Mouse (Mus musculus) adrenal gland, postnatal 10 days (tissue): ENCODE measurements around the gene Snf8. TPM values are rescaled to one million over a fixed set of nuclear protein-coding genes. Genes with fewer than 3 reads are reported as not detected.

Experiments used
- DNase-seq: peaks from one replicate; pipeline ENCODE4 v3.0.0; 2021; ENCODE audit warnings: mixed read lengths
- total RNA-seq, 2 experiments: library from RNA; stranded (reverse); gene quantifications; 2 replicates each; pipeline ENCODE4 v1.2.3; 2021

Snf8 gene
- total RNA-seq, 2 experiments from 2014 or later = 68.5 to 72.3 TPM

- DNase-seq = peak; percentile 17
These were observed 39.9 kb downstream of the Snf8 start for GRCm38 (mm10) chr11:96074351-96075176.

DNA sequence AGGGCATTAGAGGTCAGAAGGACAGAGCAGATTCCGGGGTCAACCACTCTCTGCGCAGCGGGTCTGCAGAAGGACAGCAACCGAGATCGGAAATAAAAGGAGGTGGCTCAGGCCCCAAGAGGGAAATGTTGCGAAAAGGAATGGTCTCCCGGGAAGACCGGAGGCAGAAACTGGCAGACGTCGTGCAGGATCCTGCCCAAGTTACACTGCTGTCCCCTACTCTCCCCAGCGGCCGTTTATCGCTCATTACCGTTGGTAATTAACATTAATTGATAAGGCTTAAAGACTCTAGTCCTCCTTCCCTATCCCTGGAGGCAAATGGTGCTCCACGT lies 40.5 kb downstream of the Snf8 start:
- DNase-seq = peak; percentile 76

DNA sequence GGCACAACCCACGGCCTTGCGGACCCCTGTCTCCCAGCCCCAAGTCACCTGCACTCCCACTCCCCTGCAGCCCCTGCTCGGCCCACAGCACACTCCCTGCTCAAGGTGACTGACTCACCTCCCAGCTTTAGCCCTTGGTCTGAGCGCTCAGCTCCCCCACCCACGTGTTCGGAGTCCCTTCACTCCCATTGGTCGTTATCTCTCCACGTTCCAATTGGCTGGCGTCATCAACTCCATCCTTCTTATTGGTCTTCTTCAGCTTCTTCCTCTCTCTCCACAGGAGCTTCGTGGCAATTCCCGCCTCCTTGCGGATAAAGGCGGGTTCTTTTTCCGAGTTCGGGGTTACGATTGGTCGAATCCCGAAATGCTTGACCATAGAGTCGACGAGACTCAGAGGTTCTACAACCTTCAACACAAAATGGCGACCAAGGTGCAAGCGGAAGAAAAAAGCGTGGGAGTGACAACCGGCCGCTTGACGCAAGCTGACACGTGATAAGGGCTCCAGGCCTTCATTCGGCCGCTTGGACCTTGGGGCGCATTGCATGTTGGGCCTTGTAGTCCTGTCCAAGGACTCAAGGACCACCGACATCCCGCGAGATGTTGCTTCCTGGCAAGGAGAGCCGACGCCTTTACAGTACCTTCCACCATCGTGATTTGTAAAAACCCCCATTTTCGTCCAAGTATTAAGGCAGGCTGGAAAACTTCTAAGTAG lies 41.0 kb downstream of the Snf8 start, which contains the start of gene Atp5g1:
Gene Atp5g1 (minus strand): TSS at position 162 of the 712 bp plus-strand sequence.
- DNase-seq = peak; percentile 95

GRCm38 (mm10) chr11:96076221-96077105 lies 41.8 kb downstream of the Snf8 start:
- no peak for DNase-seq

GRCm38 (mm10) chr11:96080736-96081135 lies 46.1 kb downstream of the Snf8 start:
- DNase-seq = no peak

GRCm38 (mm10) chr11:96082682-96083081 lies 48.0 kb downstream of the Snf8 start:
- DNase-seq = no peak

DNA sequence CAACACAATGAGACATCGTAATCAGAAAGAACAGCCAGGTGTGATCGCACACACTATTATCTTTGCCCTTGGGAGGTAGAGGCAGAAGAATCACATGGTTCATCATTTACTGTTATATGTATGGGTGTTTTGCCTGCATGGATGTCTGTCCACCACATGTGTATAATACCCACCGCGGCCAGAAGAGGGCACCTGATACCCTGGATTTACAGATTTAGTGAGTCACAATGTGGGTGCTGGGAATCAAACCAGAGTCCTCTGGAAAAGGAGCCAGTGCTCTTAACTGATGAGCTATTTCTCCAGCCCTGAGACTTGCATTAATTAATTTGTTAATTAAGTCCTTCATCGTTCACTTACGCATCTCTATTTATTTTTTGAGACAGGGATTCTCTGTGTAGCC lies 53.3 kb downstream of the Snf8 start:
- no peak for DNase-seq

DNA sequence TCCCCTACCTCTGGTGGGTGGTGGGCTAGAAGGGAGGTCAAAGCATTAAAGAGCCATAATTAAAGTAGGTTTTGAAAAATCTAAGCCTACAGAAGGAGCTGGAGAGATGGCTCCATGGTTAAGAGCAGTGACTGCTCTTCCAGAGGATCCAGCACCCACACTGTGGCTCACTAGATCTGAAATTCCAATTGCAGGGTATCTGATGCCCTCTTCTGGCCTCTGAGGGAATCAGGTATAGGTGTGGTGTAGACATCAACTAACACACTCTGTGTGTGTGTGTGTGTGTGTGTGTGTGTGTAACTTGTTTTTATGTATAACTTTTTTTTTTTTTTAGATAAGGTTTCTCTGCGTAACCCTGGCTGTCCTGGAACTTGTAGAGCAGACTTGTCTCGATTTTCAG lies 56.4 kb downstream of the Snf8 start:
- DNase-seq = peak; percentile 29

- DNase-seq = no peak
These were observed 58.1 kb downstream of the Snf8 start for GRCm38 (mm10) chr11:96092674-96093291.

DNA sequence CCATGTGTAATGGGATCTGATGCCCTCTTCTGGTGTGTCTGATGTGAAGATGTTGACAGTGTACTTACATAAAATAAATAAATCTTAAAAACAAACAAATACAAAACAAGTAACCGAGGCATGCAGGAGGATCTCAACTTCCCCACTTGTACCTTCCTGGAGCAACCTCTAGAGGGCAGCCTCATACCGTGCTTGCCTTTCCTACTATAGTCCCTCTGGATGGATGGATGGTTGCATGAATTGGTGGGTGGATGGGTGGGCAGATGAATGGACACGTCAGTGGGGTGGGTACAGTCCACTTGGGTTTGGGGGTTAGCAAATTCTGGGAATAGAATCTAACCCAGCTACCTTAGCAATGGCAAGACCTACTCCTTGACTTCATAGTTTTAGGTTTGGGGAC lies 58.7 kb downstream of the Snf8 start:
- peak; percentile 68 for DNase-seq

Other genes with a start within 250 kb of the Snf8 start
- 100 to 1,000 TPM; 204 to 243 TPM for gene Phospho1, start 210.4 kb upstream of the Snf8 start, total RNA-seq
- 10 to 100 TPM; 21.9 to 22.9 TPM for gene Gngt2, start 197.7 kb upstream of the Snf8 start, total RNA-seq
- 10 to 100 TPM; 11.5 to 14.8 TPM for gene Abi3, start 192.4 kb upstream of the Snf8 start, total RNA-seq
- not detected for gene B4galnt2, start 120.0 kb upstream of the Snf8 start, total RNA-seq
- gene Igf2bp1, start 28.9 kb upstream of the Snf8 start, total RNA-seq = 1 to 10 TPM; 4.3 to 6.4 TPM
- not detected for gene Gip, start 10.3 kb upstream of the Snf8 start, total RNA-seq
- 10 to 100 TPM; 41.7 to 44.6 TPM for gene Ube2z, start 30.5 kb downstream of the Snf8 start, total RNA-seq
- 100 to 1,000 TPM; 267 to 394 TPM for gene Atp5g1, start 40.8 kb downstream of the Snf8 start, total RNA-seq
- gene Calcoco2, start 77.1 kb downstream of the Snf8 start, total RNA-seq = not detected
- gene Ttll6, start 98.9 kb downstream of the Snf8 start, total RNA-seq = not detected
- under 1 TPM in 1 of 2 experiments, not detected in 1; 0.12 TPM for gene Hoxb13, start 159.4 kb downstream of the Snf8 start, total RNA-seq
- 10 to 100 TPM; 55.7 to 73.6 TPM for gene Hoxb9, start 236.6 kb downstream of the Snf8 start, total RNA-seq
- 10 to 100 TPM; 38.5 to 44.0 TPM for gene Hoxb8, start 247.0 kb downstream of the Snf8 start, total RNA-seq